Mouse (Mus musculus): Measurements from ENCODE around the gene Fam53b.

Gene Fam53b

GRCm38 (mm10) chr7:132810879-132811278, 2.8 kb downstream of the Fam53b start:
- peak; percentile 80 for DNase-seq (ENCODE audit: low spot score)

- DNase-seq (ENCODE audit: low spot score) = peak; percentile 61
Observed at GRCm38 (mm10) chr7:132810368-132810767, 3.3 kb downstream of the Fam53b start.

- DNase-seq (ENCODE audit: low spot score) = no peak
Observed at GRCm38 (mm10) chr7:132809721-132810120, 4.0 kb downstream of the Fam53b start.

- DNase-seq (ENCODE audit: low spot score) = no peak
Observed at GRCm38 (mm10) chr7:132808841-132809682, 4.6 kb downstream of the Fam53b start.

GRCm38 (mm10) chr7:132808051-132808796, 5.5 kb downstream of the Fam53b start:
- DNase-seq (ENCODE audit: low spot score) = no peak

DNA sequence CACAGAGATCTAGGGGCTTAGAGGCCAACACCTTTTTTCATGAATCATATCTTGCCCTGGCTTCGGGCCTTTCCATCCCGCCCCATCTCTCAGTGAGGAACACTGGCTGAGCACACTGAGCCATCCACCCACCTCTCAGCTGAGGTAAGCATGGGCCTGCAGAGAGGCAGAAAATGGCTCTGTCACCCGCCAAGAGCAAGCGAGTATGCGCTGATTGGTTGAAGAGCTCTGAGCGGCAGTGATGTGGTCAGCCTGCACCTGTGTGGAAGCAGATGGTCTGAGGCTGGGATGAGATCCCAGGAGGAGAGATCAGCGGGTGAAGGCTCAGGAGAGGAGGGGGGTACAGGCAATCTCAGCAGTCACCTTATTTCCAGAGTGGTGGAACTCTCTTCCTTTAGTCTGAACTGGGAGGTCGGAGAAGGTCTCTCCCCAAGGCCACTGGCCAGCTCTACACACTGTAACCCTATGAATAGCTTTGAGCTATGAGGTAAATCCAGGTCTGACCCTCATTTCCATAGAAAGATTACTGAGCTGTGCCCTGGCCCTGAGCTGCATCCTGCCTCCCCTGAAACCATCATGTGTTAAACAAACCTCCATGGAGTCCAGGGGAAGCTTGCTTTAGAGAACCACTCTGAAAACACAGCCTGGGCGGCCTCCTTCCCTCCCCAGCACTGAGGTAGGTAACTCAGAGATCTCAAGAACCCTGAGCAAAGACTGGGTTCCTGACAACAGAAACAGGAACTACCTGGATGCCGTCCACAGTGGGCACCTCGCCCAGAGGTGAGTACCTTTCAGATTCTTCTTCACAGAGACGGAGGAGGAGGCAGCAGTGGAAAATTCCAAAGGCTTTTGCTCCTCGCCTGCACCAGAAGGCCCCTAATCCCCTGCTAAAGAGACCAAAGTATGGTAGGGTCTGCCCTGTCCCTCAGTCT, 6.5 kb downstream of the Fam53b start:
- DNase-seq (ENCODE audit: low spot score) = no peak

DNA sequence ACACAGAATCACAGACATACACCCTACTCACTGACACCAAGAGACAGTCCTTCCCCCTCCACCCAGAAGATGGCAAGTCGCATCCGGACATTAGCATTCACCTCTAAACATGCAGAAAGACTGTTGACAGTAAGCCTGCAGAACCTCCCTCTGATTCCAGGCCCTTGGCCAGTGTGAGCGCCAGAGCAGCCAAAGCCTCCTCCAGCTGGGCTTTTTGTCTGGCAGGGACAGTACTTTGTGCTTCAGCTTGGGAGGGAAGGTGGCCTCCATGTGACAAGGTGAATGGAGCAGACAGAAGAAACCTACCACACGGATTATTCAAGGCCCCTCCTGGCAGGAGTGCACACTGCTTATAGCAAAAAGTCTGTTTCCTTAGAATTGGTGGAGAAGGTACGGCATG, 7.4 kb downstream of the Fam53b start:
- DNase-seq (ENCODE audit: low spot score) = no peak

DNA sequence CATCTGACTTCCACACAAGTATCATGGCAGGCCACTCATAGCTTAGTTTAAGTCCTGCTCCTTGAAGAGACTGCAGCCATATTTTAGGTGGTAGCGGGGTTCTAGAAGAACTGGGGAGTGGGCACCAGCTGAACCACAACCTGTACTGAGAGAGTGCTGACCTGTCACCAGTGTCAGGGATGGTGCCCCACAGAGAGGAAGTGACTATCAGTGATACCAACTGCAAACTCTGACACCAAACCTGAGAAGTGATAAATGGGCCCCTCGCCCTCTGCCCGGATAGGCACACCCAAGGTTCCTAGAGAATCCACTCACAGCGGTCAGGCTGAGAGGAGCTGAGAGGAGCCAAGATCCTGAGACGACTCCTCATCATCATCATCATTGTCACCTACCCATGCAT, 8.7 kb downstream of the Fam53b start:
- no peak for DNase-seq (ENCODE audit: low spot score)

DNA sequence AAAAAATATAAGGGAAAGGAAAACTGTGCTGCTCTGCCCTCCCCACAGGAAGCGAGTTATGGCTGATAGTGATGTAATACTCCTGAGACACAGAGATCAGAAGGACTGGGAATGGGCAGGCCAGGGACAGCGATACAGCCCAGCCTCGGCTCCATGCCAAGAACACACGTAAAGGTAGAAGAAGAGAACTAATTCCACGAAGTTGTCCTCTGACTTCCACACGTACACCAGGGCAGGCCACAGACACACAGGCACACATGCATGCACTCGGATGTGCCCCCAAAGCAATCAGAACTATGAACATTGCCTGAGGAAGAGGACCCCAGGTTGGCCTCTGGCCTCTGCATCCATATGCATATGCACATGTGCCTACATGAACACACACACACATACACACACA, 9.2 kb downstream of the Fam53b start:
- DNase-seq (ENCODE audit: low spot score) = no peak

- no peak for DNase-seq (ENCODE audit: low spot score)
Observed at GRCm38 (mm10) chr7:132803962-132804361, 9.7 kb downstream of the Fam53b start.

- DNase-seq (ENCODE audit: low spot score) = no peak
Observed at GRCm38 (mm10) chr7:132803336-132803735, 10.3 kb downstream of the Fam53b start.

- DNase-seq (ENCODE audit: low spot score) = no peak
Observed at GRCm38 (mm10) chr7:132802691-132803090, 11.0 kb downstream of the Fam53b start.

DNA sequence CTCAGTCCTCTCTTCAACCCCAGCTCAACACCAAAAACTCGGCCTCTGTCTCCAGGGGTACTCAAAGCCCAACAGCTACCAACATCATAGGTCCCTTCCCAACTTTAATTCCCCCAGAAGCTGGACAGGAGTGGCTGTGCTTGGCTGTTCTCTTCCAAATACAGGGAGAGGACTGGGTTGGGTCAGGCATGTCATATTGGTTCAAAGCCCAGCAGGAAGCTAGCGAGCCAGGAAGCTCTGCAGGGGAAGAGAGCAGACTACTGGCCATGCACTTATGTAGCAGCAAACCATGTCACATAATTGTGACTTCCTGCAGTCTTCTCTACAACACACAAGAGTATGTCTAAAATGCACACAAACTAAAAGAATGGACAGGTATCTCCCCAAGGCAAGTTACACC, 11.6 kb downstream of the Fam53b start:
- DNase-seq (ENCODE audit: low spot score) = no peak

GRCm38 (mm10) chr7:132801509-132801908, 12.2 kb downstream of the Fam53b start:
- DNase-seq (ENCODE audit: low spot score) = no peak

DNA sequence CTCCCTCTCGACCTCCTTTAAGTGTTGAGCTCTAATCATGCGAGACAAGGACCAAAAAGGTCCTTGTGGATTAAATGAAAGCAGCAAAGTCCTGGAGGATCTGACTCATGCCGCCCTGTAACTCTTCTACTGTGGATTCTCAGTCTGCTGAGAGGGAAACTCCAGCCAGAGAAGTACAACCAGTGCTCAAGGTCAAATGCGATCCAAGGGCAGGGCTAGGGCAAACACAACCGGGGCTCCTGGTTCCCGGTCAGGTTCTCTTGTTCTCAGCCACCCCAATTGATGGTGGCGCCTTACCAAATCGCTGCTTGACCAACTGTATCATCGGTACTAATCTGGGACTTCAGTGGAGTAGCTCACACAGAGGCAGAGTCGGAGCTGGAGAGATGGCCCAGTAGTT, 12.8 kb downstream of the Fam53b start:
- no peak for DNase-seq (ENCODE audit: low spot score)

GRCm38 (mm10) chr7:132799119-132800016, 14.3 kb downstream of the Fam53b start:
- DNase-seq (ENCODE audit: low spot score) = no peak

GRCm38 (mm10) chr7:132795141-132795540, 18.5 kb downstream of the Fam53b start:
- DNase-seq (ENCODE audit: low spot score) = no peak

DNA sequence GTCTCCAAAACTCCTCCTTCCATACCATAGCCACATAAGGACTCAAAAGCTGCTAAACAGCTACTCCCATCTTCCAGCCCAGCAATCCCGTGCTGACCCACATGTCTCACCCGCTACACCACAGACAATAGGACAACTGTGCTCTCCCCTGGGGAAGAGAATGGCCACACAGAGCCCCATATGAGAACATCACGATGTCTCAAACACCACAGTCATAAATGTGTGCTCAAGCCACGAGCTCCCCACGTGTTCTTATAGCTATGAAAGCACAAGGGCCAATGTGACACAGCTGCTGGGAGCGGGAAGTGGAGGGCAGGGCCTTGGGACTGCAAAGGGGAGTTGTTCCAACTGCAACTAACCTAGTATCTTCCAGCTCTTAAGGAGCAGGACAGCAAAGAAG, 20.2 kb downstream of the Fam53b start:
- no peak for DNase-seq (ENCODE audit: low spot score)

DNA sequence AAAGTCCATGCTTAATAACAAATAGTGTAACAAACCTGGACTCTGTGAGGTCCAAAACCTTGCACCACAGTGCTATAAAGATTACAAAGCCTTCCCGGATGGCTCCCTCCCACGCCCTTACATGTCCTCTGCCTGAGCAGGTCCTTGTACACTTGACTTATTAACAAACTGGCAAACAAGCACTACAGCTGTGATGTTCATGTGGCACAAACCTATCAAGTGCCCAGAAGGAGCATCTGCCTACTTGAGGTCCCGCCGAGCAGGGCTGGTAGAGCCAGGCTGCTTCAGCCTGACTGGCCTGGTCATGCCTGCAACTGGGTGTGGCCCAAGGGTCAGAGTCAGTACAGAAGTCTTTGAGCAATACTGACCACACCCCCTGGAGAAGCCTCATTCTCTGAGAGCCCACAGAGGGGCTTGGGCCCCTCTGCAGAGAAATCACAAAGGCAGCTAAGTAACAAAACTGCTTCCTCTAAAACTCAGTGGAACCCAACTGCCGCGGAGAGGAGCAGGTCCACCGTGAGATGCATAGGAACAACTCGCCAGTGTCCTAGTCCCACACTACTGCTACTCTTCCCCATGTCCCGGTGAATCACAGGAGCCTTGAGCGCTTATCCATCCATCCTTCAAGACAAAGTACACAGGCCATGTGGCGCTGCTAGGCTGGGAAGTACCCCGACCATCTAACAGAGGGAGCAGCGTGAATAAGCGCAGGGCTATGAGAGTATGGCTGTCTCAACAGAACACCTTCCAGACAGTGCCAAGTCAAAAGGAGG, 23.1 kb downstream of the Fam53b start:
- no peak for DNase-seq (ENCODE audit: low spot score)

DNA sequence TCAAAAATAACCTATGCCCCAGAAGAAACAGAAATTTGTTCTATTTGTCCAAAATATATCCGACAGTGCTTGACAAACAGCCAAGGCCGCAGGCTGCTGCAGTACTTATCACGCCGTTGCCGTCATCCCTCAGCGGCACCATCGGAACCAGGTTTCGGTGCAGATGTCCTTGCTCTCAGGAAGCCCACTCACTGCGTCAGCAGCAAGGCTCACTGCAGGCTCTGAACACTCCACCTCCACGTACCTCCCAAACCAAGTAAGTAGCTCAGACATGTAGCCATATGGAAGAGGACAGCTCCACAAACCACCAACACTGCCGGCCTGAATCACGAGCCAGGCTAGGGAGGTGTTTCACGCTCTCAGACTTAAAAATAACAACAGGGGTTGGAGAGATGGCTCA, 24.9 kb downstream of the Fam53b start:
- DNase-seq (ENCODE audit: low spot score) = no peak
